Mouse (Mus musculus): ENCODE data around the gene Ttc9.

Gene Ttc9

GRCm38 (mm10) chr12:81630915-81631660 is at the start of gene Ttc9:
Gene Ttc9 (plus strand): TSS chr12:81631249.
- no peak for DNase-seq (ENCODE audit: low spot score)

DNA sequence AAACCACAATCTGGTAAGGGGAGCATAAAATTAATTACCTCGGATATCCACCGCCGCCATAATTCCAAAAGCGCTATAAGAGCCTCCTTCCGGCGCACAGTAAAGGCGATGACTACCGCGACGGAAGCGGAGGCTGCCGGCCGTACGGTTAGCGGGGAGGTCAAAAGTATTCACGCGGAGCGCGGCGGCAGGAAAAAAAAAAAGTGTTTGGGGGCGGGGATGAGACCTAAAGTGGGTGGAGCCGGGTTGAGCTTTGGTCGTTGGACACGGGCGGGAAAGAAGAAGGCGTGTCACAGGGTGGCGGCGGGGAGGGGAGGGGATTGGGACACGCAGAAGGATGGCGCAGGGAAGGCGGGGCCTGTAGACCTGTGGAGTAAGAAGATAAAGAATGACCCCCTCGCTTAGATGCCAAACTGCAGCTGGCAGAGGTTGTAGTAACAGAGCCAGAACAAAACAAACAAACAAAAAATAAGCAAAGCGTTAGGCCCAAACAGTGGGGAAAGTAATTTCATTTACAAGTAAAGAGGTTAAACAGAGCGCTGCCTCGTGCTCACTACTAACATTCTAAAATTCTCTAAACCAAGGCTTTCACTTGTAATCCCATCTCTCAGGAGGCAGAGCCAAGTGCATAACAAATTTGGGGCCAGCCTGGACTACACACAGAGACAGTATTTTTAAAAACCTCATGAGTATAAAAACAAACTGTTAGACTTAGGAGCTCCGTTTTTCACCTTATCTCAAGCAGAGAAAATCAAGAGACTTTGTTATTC is 36.0 kb upstream of the Ttc9 start, which contains the start of gene Med6:
Gene Med6 (minus strand): TSS at position 107 of the 770 bp plus-strand sequence.
- peak; percentile 98 for DNase-seq (ENCODE audit: low spot score)

- DNase-seq (ENCODE audit: low spot score): peak; percentile 43
Observed at GRCm38 (mm10) chr12:81596547-81597262, 34.3 kb upstream of the Ttc9 start.

GRCm38 (mm10) chr12:81604995-81605784 is 25.9 kb upstream of the Ttc9 start:
- DNase-seq (ENCODE audit: low spot score): no peak

DNA sequence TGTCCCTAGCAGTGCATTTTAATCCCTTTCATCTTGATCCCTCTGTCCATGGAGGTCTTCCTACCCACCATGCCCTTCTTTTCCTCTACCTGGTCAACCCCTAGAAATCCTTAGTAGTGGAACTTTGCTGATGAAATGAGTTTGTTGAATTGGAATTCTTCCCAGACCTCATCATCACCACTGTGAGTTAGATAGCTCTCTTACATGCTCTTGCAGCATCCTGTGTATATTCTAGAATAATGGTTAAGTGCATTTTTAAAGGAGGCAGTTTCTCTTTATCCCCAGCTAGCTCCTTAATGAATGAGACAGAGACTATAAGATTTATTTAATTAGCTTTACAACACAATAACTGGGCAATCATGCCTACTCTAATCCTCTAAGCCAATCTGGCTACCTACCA is 21.6 kb upstream of the Ttc9 start:
- no peak for DNase-seq (ENCODE audit: low spot score)

- no peak for DNase-seq (ENCODE audit: low spot score)
Observed at GRCm38 (mm10) chr12:81615807-81616206, 15.2 kb upstream of the Ttc9 start.

- DNase-seq (ENCODE audit: low spot score): no peak
Observed at GRCm38 (mm10) chr12:81616980-81617379, 14.1 kb upstream of the Ttc9 start.

DNA sequence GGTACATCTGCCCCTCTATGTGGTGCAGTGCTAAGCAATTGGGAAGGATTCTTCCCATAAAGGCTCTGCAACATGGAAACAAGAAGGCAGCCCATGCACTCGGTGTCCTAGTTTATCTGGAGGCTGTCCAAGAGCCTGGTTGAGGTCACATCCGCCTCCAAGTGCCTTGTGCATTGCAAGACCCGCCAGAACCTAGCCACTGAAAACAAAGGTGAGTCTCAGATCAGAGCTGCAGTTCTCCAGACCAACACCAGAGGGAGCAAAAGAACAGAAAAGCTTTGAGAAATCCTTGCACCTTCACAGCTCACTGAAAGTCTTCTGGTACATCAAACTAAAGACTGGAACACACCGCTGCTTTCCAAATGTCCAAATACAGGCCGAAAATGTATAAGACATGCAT is 11.7 kb upstream of the Ttc9 start:
- DNase-seq (ENCODE audit: low spot score): peak; percentile 39

DNA sequence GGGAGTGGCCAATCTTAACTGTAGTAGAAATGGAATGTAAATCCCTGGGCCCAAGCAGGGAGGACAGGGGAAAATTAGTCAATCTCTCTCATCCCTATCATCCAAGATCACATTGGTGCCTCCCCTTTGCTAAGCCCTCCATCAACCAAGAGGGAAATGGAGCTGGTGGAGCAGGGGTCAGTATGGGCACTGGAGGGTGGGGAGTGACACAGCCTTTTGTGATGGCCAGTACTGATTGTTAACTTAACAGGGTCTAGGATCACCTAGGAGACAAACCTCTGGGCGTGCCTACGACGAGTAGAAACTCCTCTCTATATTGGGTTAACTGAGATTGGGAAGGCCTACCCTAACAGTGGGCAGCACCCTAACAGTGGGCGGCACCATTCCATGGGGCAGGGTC is 7.7 kb upstream of the Ttc9 start:
- DNase-seq (ENCODE audit: low spot score): no peak

- DNase-seq (ENCODE audit: low spot score): no peak
Observed at GRCm38 (mm10) chr12:81626226-81626861, 4.7 kb upstream of the Ttc9 start.

DNA sequence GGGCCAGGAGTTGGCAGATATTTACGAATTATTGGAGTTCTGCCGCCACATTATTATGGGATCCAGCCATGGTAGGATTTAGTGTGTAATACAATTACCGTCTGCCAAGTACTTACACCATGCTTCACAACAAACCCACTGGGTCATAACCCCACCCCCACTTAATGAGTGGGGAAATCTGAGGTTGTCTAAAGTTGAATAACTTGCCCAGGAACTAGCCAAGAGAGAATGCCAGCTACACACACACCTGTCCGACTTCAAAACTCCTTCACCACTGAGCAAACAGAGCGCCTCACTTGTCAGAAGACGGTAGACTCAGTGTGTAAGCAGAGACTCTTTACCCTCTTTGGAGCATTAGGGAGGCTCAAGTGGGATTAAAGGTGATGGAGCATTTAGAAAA is 3.6 kb upstream of the Ttc9 start:
- no peak for DNase-seq (ENCODE audit: low spot score)

DNA sequence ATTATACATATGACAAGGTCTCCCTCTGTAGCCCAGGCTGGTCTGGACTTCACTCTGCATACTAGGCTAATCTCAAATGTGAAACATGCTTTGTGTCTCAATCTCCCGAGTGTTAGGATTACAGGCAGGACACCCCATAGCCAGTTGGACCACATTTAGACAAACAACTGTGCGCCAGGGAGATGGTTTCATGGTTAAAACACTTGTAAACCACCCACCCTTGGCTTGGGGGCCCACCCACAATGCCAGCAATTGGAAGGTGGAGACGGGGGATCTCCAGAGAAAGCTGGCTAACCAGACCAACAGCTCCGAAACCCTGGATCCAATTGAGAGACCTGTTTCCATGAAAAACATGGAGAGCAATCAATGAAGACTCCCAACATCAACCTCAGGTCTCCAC is 3.0 kb upstream of the Ttc9 start:
- no peak for DNase-seq (ENCODE audit: low spot score)

DNA sequence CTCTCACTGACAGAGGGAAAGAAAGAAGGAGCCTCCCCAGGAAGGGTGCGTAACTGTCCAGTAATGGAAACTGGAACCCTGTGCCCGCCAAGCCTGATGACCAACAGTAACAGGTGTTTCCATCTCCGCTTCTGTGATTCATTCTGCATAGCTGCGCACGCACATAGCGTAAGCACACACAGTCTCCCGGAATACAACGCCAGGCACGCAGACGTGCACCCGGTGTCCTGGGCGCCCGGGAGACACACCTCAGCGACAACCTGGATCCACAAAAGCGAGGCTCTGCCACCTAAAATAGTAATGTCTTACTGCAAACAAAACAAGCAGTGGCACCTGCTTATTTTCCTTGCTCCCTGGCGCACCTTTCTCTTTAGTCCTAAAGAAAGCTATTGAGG is 532 bp upstream of the Ttc9 start:
- no peak for DNase-seq (ENCODE audit: low spot score)

GRCm38 (mm10) chr12:81631661-81632401 is 782 bp downstream of the Ttc9 start:
- DNase-seq (ENCODE audit: low spot score): no peak

DNA sequence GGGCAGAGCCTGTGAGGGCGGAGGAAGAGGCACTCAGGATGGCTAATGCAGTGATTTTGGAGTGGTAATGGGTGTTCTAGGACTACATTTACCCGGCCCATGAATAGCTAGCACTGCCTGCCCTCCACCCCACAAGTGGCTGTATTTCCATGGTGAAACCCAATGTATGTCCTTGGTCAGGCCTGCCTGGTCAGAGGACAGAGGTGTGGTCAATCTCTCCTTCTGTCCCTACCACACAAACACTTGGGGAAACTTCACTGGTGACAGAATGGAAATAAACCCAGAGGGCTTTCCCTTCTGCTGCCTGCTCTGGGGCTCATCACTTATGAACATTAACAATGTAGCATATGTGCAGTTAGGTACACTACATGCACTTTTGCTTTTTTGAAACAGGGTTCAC is 2.2 kb downstream of the Ttc9 start:
- no peak for DNase-seq (ENCODE audit: low spot score)

DNA sequence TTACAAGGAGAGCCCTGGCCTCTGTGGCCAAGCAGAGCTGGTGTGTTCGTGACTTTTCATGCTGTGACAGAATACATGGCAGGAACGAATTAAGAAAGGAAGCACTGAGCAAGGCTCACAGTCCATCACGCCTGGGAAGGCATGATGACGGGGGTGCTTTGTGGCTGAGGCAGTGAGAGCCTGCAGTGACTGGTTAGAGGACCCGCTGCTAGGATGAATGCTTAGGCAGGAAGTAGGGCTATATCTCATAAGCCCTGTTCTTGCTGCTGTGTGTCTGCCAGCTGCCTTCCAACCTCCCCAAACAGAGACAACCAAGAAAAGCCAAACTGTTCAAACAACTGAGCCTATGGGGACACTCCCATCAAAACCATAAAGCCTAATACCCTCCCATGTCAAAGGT is 9.6 kb downstream of the Ttc9 start:
- no peak for DNase-seq (ENCODE audit: low spot score)

DNA sequence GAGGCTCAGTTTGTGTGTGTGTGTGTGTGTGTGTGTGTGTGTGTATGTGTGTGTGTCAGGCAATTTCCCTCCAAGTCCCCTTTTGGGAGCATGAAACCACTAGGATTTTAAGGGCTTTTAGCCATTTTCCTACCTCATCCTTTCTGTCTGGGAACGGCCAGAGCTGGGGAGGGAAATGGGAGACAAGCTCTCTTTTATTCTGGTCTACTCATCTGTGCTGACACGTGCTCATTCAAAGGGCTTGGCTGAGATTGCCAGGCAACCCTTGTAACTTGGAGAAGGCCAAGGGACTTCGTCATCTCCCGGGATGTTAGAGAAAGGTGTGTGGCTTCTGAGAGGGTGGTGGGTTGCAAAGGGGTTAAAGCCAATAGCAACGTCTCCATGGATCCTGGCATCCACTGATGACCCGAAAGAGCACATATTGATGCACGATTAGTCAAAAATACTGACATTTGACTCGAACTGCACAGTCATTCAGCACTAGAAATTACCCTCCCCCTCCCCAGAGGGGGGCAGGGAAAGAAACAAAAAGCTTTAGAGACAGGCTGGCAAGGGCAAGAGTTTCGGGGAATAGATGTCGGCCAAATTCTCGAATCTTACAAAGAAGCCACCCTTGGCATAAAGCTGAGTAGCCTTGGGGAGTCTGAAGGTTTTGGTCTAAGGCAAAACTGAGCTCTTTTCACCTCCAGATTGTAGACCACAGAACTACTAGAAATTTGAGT is 11.5 kb downstream of the Ttc9 start:
- no peak for DNase-seq (ENCODE audit: low spot score)

GRCm38 (mm10) chr12:81646811-81647210 is 15.8 kb downstream of the Ttc9 start:
- no peak for DNase-seq (ENCODE audit: low spot score)

DNA sequence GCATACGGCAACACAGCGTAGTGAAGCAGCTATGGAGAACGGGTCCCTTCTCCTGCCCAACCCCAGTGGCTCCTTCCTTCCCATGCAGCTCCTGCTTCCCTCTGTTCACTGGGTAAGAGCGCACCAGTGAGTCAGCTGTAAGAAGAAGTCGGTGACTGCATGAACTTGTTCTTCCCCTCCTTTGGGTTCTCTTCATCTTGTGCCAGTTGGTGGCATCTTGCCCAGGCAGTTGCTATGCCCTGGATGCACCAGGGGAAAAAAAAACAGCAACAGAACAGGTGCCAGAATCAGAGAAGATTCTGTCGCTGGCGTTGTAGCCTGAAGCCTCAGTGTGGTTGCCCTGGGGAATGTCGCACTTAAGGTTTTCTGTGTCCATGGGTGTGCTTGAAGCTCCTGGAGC is 22.3 kb downstream of the Ttc9 start:
- DNase-seq (ENCODE audit: low spot score): no peak

- DNase-seq (ENCODE audit: low spot score): no peak
Observed at GRCm38 (mm10) chr12:81657321-81657720, 26.3 kb downstream of the Ttc9 start.

Data from c-Kit-positive CD71-positive TER-119-positive erythroid progenitor cells, embryonic 14.5 days (primary cell).